Mouse (Mus musculus) limb, embryonic 11.5 days (tissue): ENCODE measurements around the gene Isg20. TPM values are rescaled to one million over a fixed set of nuclear protein-coding genes. Genes with fewer than 3 reads are reported as not detected.
A peak's percentile ranks its signal among the peaks of the same experiment; 100 is the strongest.

ENCODE experiments used
- ATAC-seq: fragments of 200-750 bp; cut with Nextera tagmentation; 2 replicates; pipeline ENCODE4 v1.8.0; 2017; ENCODE audit warnings: low read depth; ENCODE audit not compliant: insufficient number of reproducible peaks, low FRiP score, low TSS enrichment
- DNase-seq: peaks from one replicate; pipeline ENCODE4 v3.0.0-alpha.2; 2015; ENCODE audit warnings: low spot score
- H3K27ac ChIP-seq: fragments of 300-500 bp; sonication (generic); replicated peaks from 2 replicates; pipeline ENCODE4 v1.5.1; 2014; ENCODE audit warnings: low read depth, mild to moderate bottlenecking, low read length
- H3K27me3 ChIP-seq: fragments of 300-500 bp; sonication (generic); 2 replicates; pipeline ENCODE4 v1.6.1; 2014; ENCODE audit warnings: mild to moderate bottlenecking, low read length, mixed read lengths; ENCODE audit not compliant: control insufficient read depth, insufficient read depth
- H3K36me3 ChIP-seq: fragments of 300-500 bp; sonication (generic); 2 replicates; pipeline ENCODE4 v1.6.1; 2014; ENCODE audit warnings: mild to moderate bottlenecking, low read length, moderate library complexity, mixed read lengths; ENCODE audit not compliant: control insufficient read depth, insufficient read depth
- H3K4me1 ChIP-seq: fragments of 300-500 bp; sonication (generic); 2 replicates; pipeline ENCODE4 v1.6.1; 2014; ENCODE audit warnings: low read length, mixed read lengths; ENCODE audit not compliant: control insufficient read depth, insufficient read depth
- H3K4me2 ChIP-seq: fragments of 300-500 bp; sonication (generic); 2 replicates; pipeline ENCODE4 v1.6.1; 2014; ENCODE audit warnings: low read depth, mild to moderate bottlenecking, moderate library complexity; ENCODE audit not compliant: severe bottlenecking
- H3K4me3 ChIP-seq: fragments of 300-500 bp; sonication (generic); 2 replicates; pipeline ENCODE4 v1.5.1; 2014; ENCODE audit warnings: low read depth, low read length
- H3K9ac ChIP-seq: fragments of 300-500 bp; sonication (generic); 2 replicates; pipeline ENCODE4 v1.6.1; 2014; ENCODE audit warnings: mild to moderate bottlenecking, low read length
- H3K9me3 ChIP-seq: fragments of 300-500 bp; sonication (generic); 2 replicates; pipeline ENCODE4 v1.6.1; 2016; ENCODE audit warnings: low read length; ENCODE audit not compliant: control insufficient read depth
- WGBS: fragments of 180-500 bp; shearing (Covaris S2); extraction: QIAGEN DNeasy Blood & Tissue Kit; methylation state at CpG from one replicate; pipeline ENCODE4 v1.1.7; 2014; 5-methylcytosine and 5-hydroxymethylcytosine counted together
- polyA plus RNA-seq: library from polyadenylated mRNA; unstranded; fragments of >200 nt; fragmentation: Nextera tagmentation; extraction: Ambion mirVana; gene quantifications from 2 replicates; pipeline ENCODE4 v1.2.1, GENCODE M21; 2014

Isg20 gene
- polyA plus RNA-seq, 1 experiment from 2014 or later, result 0.19 TPM

DNA sequence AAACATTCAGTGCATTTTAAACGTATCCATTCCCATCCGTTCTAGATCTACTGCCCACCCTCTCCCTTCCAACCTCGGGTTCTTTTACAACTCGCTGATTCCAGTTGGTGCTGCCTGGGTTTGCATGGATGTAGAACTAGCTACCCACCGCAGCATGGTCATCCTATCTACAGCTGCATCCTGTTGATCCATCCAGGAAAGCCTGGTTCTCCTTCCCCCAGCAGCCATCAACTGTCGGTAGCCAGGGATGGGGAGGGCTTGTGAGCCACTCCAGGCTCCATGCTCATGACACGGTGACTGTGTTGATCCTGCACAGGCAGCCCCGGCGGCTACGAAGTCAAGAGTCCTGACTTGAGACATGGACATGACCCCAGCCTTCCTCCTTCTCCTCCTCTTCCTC is 19.3 kb upstream of the Isg20 start:
- no peaks in the 10 kb centered on the region for H3K27me3 ChIP-seq
- H3K4me3 ChIP-seq, result no peak overlapping the region
- H3K9me3 ChIP-seq, result no peaks in the 10 kb centered on the region
- H3K27ac ChIP-seq, result no peak overlapping the region
- DNase-seq (no peak), ATAC-seq (no peak)
- no peak overlapping the region for H3K4me2 ChIP-seq
- H3K36me3 ChIP-seq, result no peaks in the 10 kb centered on the region; the same call in 1 of the 2 replicates
- H3K4me1 ChIP-seq, result peaks cover 7% of the 10 kb centered on the region; the same call in 1 of the 2 replicates
- WGBS, result 90% methylated on average over 10 of the region's 10 CpGs
- H3K9ac ChIP-seq, result no peak overlapping the region

DNA sequence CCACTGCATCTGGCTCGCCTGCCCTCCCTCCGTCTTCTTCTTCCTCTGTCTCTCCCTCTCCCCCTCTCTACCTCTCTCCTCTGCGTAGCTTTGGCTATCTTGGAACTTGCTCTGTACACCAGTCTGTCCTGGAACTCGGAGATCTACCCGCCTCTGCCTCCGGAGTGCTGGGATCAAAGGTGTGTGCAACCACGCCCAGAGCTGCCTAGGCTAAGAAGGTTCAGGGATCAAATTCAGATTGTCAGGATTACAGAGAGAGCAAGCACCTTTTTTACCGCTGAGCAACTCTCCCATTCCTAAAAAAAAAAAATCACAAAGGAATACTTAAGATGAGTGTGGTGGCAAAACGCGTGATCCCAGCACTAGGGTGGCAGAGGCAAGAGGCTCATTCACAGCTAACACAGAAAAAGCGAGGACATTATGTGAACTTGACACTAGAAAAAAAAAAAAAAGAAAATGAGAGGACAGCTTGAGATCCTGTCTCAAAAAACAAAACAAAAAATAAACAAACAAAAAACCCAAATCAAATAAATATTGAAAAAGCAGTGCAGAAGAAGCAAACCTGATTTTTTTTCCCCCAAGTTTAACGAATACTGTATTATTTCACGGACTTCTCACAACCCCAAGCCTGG is 18.1 kb upstream of the Isg20 start:
- Histone ChIP-seq H3K4me2 (peak overlapping the region; percentile 38; the same call in 1 of the 2 replicates), H3K9me3 (no peaks in the 10 kb centered on the region), H3K27me3 (no peaks in the 10 kb centered on the region), H3K9ac (no peak overlapping the region), H3K4me3 (peak overlapping the region; percentile 75), H3K36me3 (no peaks in the 10 kb centered on the region; the same call in 1 of the 2 replicates), H3K27ac (no peak overlapping the region), H3K4me1 (peaks cover 7% of the 10 kb centered on the region; the same call in 1 of the 2 replicates)
- DNase-seq, result no peak
- ATAC-seq, result no peak
- WGBS, result 56% methylated on average over 13 of the region's 13 CpGs

DNA sequence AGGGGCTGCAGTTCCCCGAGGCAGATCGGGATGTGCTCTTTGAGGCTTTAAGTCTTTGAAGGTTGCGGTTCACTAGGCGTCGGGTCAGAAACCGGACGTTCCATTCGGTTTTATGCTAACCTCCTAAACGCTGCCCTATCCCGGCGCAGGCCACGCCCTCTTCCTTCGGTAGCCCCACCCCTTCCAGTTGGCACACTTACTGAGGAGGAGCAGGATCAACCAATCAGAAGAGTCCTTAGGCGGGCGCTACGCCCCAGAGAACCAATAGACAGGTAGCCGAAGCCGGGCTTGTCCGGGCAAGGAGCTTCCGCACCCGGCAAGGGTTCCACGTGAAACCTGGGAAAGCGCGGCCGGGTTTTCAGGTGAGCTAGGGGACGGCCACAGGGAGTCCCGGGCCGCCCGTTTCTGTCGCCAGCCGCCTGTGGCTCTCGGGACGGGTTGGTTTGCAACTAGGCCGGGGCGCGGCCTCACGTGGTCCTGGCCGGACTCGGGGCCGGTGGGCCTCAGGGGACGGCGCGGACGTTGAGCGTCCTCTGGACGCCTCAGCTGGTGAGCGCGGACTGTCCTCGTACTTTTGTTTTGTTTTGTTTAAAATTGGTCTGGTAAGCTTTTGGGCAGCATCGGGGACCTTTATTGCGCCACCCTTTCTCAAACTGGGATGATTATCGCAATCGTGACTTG is 17.4 kb upstream of the Isg20 start, which contains the start of gene Aen:
Gene Aen, plus strand, starts transcription at position 202 of the 681 bp plus-strand sequence.
- H3K27ac ChIP-seq, result no peak within 1 kb of the TSS
- ATAC-seq, result peak; percentile 99
- H3K36me3 ChIP-seq, result no peaks in the 10 kb centered on the region; the same call in 1 of the 2 replicates
- 1% methylated on average over 53 of the region's 53 CpGs for WGBS
- peaks cover 7% of the 10 kb centered on the region; the same call in 1 of the 2 replicates for H3K4me1 ChIP-seq
- H3K9me3 ChIP-seq, result no peaks in the 10 kb centered on the region
- DNase-seq, result peak; percentile 98
- H3K9ac ChIP-seq, result peak within 1 kb of the TSS; percentile 68
- H3K27me3 ChIP-seq, result no peaks in the 10 kb centered on the region
- peak within 1 kb of the TSS; percentile 84 for H3K4me2 ChIP-seq
- H3K4me3 ChIP-seq, result peak within 1 kb of the TSS; percentile 75

DNA sequence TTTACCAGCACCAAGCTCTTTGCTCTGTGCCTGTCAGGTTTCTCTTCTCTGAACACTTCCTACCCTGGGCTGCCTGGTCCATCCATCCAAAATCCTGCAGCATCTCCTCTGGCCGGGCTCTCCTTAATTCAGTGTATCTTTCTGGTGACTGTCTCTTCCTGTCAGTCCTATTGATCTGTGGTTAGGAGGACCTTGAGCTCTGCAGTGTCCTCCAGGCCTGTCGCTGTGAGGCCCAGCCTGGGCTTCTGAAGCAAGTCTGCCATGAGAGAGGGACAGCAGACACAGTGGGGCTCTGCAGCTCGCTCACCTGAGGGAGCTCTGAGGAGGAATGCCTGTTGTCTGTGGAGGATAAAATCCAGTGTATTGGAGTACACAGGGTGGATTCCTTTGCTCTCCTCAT is 15.7 kb upstream of the Isg20 start:
- WGBS, result 96% methylated on average over 3 of the region's 3 CpGs
- H3K27ac ChIP-seq, result no peak overlapping the region
- DNase-seq (no peak), ATAC-seq (no peak)
- no peak overlapping the region for H3K9ac ChIP-seq
- H3K27me3 ChIP-seq, result no peaks in the 10 kb centered on the region
- no peak overlapping the region for H3K4me3 ChIP-seq
- no peak overlapping the region for H3K4me2 ChIP-seq
- H3K4me1 ChIP-seq, result peaks cover 7% of the 10 kb centered on the region; the same call in 1 of the 2 replicates
- peaks cover 3% of the 10 kb centered on the region; the same call in 1 of the 2 replicates for H3K36me3 ChIP-seq
- no peaks in the 10 kb centered on the region for H3K9me3 ChIP-seq

DNA sequence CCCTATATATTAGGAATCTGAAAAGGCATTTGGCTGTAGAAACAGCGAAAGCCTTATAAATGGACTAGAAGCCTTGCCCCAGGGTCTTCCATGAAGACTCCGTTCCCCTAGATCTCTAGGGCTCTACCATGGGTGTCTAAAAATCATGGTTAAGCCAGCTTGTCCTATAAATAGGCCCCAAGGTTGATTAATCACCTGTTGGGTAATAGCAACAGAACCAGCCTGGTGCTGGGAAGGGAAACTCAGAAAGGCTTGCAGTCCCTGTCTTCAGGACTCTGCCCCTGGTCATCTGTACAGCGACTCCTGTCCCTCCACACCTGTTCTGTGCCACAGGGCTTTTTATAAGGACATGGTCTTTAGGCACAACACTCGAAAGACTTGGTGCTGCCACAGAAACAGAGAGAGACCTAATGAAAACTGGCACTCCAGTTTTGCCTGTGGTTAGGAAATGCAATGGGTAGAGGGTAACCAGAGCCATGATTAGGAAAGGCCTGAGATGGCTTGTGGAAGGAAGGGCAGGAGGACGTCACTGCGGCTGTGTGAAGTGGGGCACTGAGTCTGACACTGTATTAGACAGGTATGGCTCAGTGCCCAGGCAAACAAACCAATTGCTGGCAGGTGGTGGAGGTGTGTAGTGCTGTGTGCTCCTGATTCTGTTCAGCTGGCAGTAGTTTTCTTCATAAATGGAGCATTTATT is 9.9 kb upstream of the Isg20 start:
- DNase-seq, result no peak
- Histone ChIP-seq H3K36me3 (peaks cover 3% of the 10 kb centered on the region), H3K27ac (no peak overlapping the region), H3K9ac (no peak overlapping the region), H3K9me3 (no peaks in the 10 kb centered on the region), H3K27me3 (no peaks in the 10 kb centered on the region), H3K4me2 (no peak overlapping the region), H3K4me1 (no peaks in the 10 kb centered on the region), H3K4me3 (no peak overlapping the region)
- ATAC-seq, result no peak
- WGBS, result 93% methylated on average over 6 of the region's 6 CpGs

DNA sequence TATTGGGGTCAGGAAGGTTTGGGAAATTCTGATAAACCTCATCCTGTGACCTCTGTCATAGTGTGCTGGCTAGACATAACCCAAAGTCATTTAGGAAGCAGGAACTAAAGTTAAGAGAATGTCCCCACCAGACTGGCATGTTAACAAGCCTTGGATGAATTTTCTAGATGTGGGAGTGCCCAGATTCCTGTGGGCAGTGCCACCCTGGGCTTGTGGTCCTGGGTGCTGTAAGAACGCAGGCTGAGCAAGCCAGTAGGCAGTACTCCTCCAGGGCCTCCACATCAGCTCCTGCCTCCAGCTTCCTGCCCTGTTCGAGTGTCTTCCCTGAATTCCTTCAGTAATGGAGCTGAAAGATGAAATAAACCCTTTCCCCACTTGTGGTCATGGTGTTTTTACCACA is 9.0 kb upstream of the Isg20 start:
- no peaks in the 10 kb centered on the region for H3K27me3 ChIP-seq
- H3K36me3 ChIP-seq, result peaks cover 3% of the 10 kb centered on the region
- no peaks in the 10 kb centered on the region for H3K9me3 ChIP-seq
- H3K4me1 ChIP-seq, result no peaks in the 10 kb centered on the region
- H3K4me3 ChIP-seq, result no peak overlapping the region
- H3K27ac ChIP-seq, result no peak overlapping the region
- H3K9ac ChIP-seq, result no peak overlapping the region
- no peak overlapping the region for H3K4me2 ChIP-seq
- DNase-seq (no peak), ATAC-seq (no peak)
- WGBS, result 99% methylated on average over 2 of the region's 2 CpGs

DNA sequence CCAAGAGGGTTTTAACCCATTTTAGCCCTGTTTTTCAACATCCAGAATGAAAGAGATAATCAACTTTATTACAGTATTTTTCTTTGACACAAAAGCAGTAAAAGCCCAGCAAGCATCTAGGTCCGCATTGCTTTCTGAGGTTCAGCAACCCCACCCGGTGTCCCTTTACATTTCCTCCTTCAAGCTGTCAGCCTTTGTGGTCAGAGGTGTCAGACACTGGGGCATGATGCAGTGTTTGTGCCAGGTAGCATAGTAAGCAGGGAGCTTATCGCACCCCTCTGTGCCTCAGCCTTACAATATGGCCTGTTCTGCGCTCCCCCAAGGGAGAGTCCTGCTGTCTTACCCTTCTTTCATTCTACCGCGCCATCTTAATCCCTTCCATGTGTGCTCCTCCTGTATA is 4.2 kb upstream of the Isg20 start:
- Histone ChIP-seq H3K36me3 (no peaks in the 10 kb centered on the region; the same call in none of the 2 replicates), H3K4me1 (no peaks in the 10 kb centered on the region)

DNA sequence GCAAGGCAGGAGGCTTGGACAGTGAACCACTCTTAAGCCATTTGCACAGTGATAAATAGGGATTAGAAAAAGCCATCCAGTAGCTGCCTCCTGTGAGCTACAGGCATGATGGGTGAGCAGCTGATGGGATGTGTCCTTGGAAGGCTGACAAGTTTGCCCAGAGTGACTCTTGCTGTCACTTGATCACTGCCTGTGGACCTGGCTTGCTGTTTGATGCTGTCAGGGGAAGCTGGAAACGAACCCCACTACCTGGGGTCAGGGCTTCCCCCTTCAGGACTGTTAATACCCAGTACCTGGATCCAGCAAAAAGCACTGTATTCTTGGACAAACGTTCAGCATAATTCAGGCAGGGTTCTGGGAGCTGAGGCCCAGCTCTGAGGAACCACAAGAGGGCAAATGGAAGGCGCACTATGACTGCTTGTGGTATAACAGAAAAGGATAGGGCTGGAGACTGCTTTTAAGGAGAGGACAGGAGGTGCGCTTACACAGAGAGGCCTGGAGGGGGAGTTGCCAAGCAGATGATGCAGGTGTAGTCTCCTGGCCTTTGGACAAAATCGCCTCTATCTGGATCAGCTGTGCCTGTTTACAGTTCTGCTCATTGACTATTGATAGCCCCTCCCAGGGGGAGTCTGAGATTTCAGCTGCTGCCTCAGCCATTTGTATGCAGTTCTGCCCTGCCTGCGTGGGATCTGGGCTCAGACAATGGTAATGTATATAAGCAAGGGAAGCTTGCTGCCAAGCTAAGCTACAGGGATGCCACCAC is 2.7 kb upstream of the Isg20 start:
- Histone ChIP-seq H3K27ac (no peak overlapping the region), H3K9me3 (no peaks in the 10 kb centered on the region), H3K4me3 (no peak overlapping the region), H3K4me2 (no peak overlapping the region), H3K9ac (no peak overlapping the region), H3K4me1 (no peaks in the 10 kb centered on the region), H3K36me3 (no peaks in the 10 kb centered on the region; the same call in none of the 2 replicates), H3K27me3 (no peaks in the 10 kb centered on the region)
- ATAC-seq (no peak), DNase-seq (no peak)
- WGBS, result 57% methylated on average over 6 of the region's 6 CpGs

More for the DNA sequence above, 4.2 kb upstream of the Isg20 start:
- no peak overlapping the region for H3K9ac ChIP-seq
- no peaks in the 10 kb centered on the region for H3K9me3 ChIP-seq
- H3K4me2 ChIP-seq, result no peak overlapping the region
- WGBS, result 84% methylated on average over 6 of the region's 6 CpGs
- ATAC-seq (no peak), DNase-seq (no peak)
- H3K4me3 ChIP-seq, result no peak overlapping the region
- no peaks in the 10 kb centered on the region for H3K27me3 ChIP-seq
- no peak overlapping the region for H3K27ac ChIP-seq
